Mouse (Mus musculus) liver, embryonic 11.5 days (tissue): ENCODE measurements at regions not wholly inside any gene's neighbourhood (a gene's known extent, or its start where the extent isn't known, plus 50 kb on each side); places are given as distances from the start of the nearest gene placed in this dataset.

Experiments
- ATAC-seq: fragments of 200-750 bp; cut with Nextera tagmentation; replicated peaks from 2 replicates; pipeline ENCODE4 v1.8.0; 2017; ENCODE audit warnings: moderate number of reproducible peaks, mild to moderate bottlenecking, moderate TSS enrichment, moderate library complexity; ENCODE audit not compliant: low FRiP score
- DNase-seq: peaks from one replicate; pipeline ENCODE4 v3.0.0-alpha.2; 2017; ENCODE audit warnings: low spot score
- H3K27ac ChIP-seq: fragments of 300-500 bp; sonication (generic); 2 replicates; pipeline ENCODE4 v1.5.1; 2014; ENCODE audit warnings: mild to moderate bottlenecking, low read depth, low read length, control low read depth
- H3K27me3 ChIP-seq: fragments of 300-500 bp; sonication (generic); replicated peaks from 2 replicates; pipeline ENCODE4 v1.6.1; 2014; ENCODE audit warnings: low read length, mixed read lengths; ENCODE audit not compliant: control insufficient read depth, insufficient read depth
- H3K36me3 ChIP-seq: fragments of 300-500 bp; sonication (generic); 2 replicates; pipeline ENCODE4 v1.6.1; 2014; ENCODE audit warnings: mild to moderate bottlenecking, low read length, moderate library complexity, mixed read lengths; ENCODE audit not compliant: control insufficient read depth, insufficient read depth
- H3K4me1 ChIP-seq: fragments of 300-500 bp; sonication (generic); replicated peaks from 2 replicates; pipeline ENCODE4 v1.6.1; 2014; ENCODE audit warnings: low read length, mixed read lengths; ENCODE audit not compliant: control insufficient read depth, insufficient read depth
- H3K4me2 ChIP-seq: fragments of 300-500 bp; sonication (generic); 2 replicates; pipeline ENCODE4 v1.6.1; 2014; ENCODE audit warnings: mild to moderate bottlenecking, control low read depth, moderate library complexity
- H3K4me3 ChIP-seq: fragments of 300-500 bp; sonication (generic); 2 replicates; pipeline ENCODE4 v1.5.1; 2014; ENCODE audit warnings: low read depth, low read length, control low read depth
- H3K9ac ChIP-seq: fragments of 300-500 bp; sonication (generic); 2 replicates; pipeline ENCODE4 v1.6.1; 2014; ENCODE audit warnings: low read depth, low read length, control low read depth
- H3K9me3 ChIP-seq: fragments of 300-500 bp; sonication (generic); 2 replicates; pipeline ENCODE4 v1.6.1; 2016; ENCODE audit warnings: low read length, inconsistent platforms, mixed read lengths; ENCODE audit not compliant: control insufficient read depth
- WGBS: fragments of 180-500 bp; shearing (Covaris S2); extraction: QIAGEN DNeasy Blood & Tissue Kit; methylation state at CpG from one replicate; pipeline ENCODE4 v1.1.7; 2014; 5-methylcytosine and 5-hydroxymethylcytosine counted together

DNA sequence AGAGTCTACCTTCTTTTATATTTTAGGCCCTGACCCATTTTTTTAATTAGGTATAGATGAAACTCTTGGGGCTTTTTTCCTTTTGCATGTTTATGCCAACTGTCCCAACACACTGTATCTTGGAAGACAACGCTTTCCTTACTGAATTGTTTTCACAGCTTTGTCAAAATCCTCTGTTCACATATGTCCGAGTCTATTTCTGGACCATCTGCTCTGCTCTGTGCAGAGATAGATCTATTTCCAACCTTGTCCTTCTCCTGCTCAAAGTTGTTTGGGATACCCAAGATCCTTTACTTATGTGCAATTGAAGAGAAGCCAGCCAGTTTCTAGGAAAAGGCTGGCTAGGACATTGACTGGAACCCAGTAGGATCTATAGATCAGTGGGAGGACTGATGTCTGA is 403.6 kb upstream of the Zdhhc25 start:
- WGBS = 83% methylated on average over 2 of the region's 2 CpGs
- Histone ChIP-seq H3K27ac (no peak overlapping the region), H3K9me3 (no peaks in the 10 kb centered on the region; the same call in 1 of the 2 replicates), H3K27me3 (no peaks in the 10 kb centered on the region), H3K4me1 (no peaks in the 10 kb centered on the region), H3K4me3 (no peak overlapping the region), H3K36me3 (no peaks in the 10 kb centered on the region), H3K9ac (no peak overlapping the region), H3K4me2 (no peak overlapping the region)
- DNase-seq = no peak
- ATAC-seq = no peak

DNA sequence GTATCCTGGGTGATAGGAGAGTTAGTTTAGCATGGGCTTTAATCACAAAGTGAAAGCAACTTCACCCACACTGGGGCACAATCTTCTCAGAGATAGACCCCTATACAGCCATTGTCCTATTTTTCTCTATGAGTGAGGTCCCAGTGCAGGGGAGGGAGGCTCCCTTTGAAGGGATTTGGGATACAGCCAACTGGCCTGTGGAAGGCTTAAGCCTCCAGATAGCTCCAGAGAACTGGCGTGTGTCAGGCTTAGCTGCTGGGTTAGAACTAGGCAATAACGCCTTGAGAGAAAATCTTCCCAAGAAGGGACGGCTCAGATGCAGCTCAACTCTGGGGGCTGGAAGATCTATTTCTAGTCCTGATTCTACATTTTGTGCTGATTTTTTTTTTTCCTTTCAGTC is 397.4 kb upstream of the Zdhhc25 start:
- ATAC-seq = no peak
- H3K36me3 ChIP-seq = no peaks in the 10 kb centered on the region
- no peak overlapping the region for H3K4me3 ChIP-seq
- DNase-seq = no peak
- no peaks in the 10 kb centered on the region for H3K27me3 ChIP-seq
- H3K27ac ChIP-seq = no peak overlapping the region
- 76% methylated on average over 3 of the region's 3 CpGs for WGBS
- H3K4me2 ChIP-seq = no peak overlapping the region
- no peaks in the 10 kb centered on the region; the same call in 1 of the 2 replicates for H3K9me3 ChIP-seq
- H3K9ac ChIP-seq = no peak overlapping the region
- no peaks in the 10 kb centered on the region for H3K4me1 ChIP-seq

GRCm38 (mm10) chr15:88213356-88213755 is 386.7 kb upstream of the Zdhhc25 start:
- Histone ChIP-seq H3K9ac (no peak overlapping the region), H3K27ac (no peak overlapping the region), H3K4me1 (no peaks in the 10 kb centered on the region), H3K9me3 (no peaks in the 10 kb centered on the region), H3K4me2 (no peak overlapping the region), H3K36me3 (no peaks in the 10 kb centered on the region), H3K4me3 (no peak overlapping the region), H3K27me3 (no peaks in the 10 kb centered on the region)
- ATAC-seq (no peak), DNase-seq (no peak)
- WGBS = 46% methylated on average over 3 of the region's 3 CpGs

DNA sequence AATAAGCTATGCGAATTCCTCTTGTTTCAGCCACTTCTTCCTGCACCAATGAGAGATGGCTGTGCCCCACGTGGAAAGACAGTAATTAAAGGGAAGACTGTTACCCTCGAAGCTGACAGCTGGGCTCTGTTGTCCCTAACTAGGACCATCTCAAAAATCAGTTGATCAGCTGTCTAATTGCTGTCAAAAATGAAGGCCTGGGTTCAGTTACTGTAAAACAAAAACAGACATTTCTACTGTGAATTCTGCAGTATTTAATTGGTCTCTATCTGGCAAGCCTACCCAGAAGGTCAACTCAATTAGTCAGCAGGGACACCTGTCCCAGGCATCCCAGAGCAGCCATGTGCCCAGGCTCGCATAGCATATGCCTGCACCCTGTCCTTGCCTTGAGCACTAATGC is 385.8 kb upstream of the Zdhhc25 start:
- Histone ChIP-seq H3K36me3 (no peaks in the 10 kb centered on the region), H3K4me1 (no peaks in the 10 kb centered on the region), H3K9me3 (no peaks in the 10 kb centered on the region), H3K9ac (no peak overlapping the region), H3K27me3 (no peaks in the 10 kb centered on the region), H3K4me3 (no peak overlapping the region), H3K27ac (no peak overlapping the region), H3K4me2 (no peak overlapping the region)
- 51% methylated on average over 4 of the region's 4 CpGs for WGBS
- ATAC-seq (no peak), DNase-seq (no peak)

DNA sequence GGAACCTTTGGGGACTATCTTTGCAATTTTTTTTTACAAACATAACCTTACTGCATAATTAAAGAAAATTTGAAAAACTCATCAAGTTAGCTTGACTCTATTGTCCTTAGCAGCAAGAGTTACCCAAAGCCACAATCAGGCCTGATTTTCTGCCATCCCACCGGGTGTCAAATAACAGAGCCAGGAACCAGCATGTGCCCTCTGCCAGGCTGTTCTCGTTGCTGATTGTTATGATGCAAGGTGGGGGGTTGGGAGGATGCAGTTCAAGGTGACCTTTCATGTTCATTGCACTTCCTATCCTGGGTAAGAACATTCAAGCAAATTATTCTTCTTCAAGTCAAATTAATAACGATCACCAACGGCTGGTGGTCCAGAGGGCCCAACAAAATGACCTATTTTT is 370.6 kb upstream of the Zdhhc25 start:
- Histone ChIP-seq H3K4me3 (no peak overlapping the region), H3K9me3 (no peaks in the 10 kb centered on the region), H3K27ac (no peak overlapping the region), H3K36me3 (no peaks in the 10 kb centered on the region), H3K27me3 (no peaks in the 10 kb centered on the region), H3K4me2 (no peak overlapping the region), H3K4me1 (no peaks in the 10 kb centered on the region), H3K9ac (no peak overlapping the region)
- 70% methylated on average over 4 of the region's 4 CpGs for WGBS
- DNase-seq (no peak), ATAC-seq (no peak)

- Histone ChIP-seq H3K9me3 (no peaks in the 10 kb centered on the region), H3K4me3 (no peak overlapping the region), H3K4me1 (no peaks in the 10 kb centered on the region), H3K4me2 (no peak overlapping the region), H3K36me3 (no peaks in the 10 kb centered on the region), H3K27me3 (no peaks in the 10 kb centered on the region), H3K27ac (no peak overlapping the region), H3K9ac (no peak overlapping the region)
- WGBS = 85% methylated on average over 13 of the region's 13 CpGs
- no peak for DNase-seq
- no peak for ATAC-seq
Observed at GRCm38 (mm10) chr15:88244606-88245005, 355.5 kb upstream of the Zdhhc25 start.

GRCm38 (mm10) chr15:88245496-88246246 is 354.4 kb upstream of the Zdhhc25 start:
- Histone ChIP-seq H3K4me2 (no peak overlapping the region), H3K4me1 (no peaks in the 10 kb centered on the region), H3K27me3 (no peaks in the 10 kb centered on the region), H3K4me3 (no peak overlapping the region), H3K27ac (no peak overlapping the region), H3K9me3 (no peaks in the 10 kb centered on the region), H3K36me3 (no peaks in the 10 kb centered on the region), H3K9ac (no peak overlapping the region)
- no peak for DNase-seq
- no peak for ATAC-seq
- 62% methylated on average over 22 of the region's 22 CpGs for WGBS

GRCm38 (mm10) chr15:88247974-88248625 is 352.0 kb upstream of the Zdhhc25 start:
- ATAC-seq (0 out of 2 replicates have a peak, but pooled peaks have one; percentile 15), DNase-seq (peak; percentile 62)
- no peak overlapping the region for H3K4me2 ChIP-seq
- H3K36me3 ChIP-seq = no peaks in the 10 kb centered on the region
- 30% methylated on average over 14 of the region's 14 CpGs for WGBS
- H3K27me3 ChIP-seq = no peaks in the 10 kb centered on the region
- no peak overlapping the region for H3K9ac ChIP-seq
- H3K4me3 ChIP-seq = no peak overlapping the region
- H3K9me3 ChIP-seq = no peaks in the 10 kb centered on the region
- no peaks in the 10 kb centered on the region for H3K4me1 ChIP-seq
- H3K27ac ChIP-seq = no peak overlapping the region

DNA sequence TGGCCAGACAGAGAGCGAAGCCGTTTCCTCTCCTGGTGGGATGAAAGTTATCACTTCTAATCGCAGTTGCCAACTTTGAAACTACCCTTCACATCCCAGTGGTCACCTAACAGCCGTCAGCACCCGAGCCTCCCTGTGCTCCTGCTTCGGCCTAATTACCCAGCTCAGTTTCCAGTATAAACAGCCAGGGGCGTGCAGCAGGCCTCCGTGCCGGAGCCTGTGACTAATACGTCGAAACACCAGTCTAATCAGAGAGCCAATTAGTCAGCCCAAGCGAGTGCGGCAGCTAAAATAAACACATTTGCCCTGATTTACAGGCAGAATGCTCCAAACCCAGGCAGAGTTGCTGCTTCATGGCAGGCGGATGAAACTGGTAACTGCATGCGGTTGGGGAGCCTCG is 312.1 kb upstream of the Zdhhc25 start:
- Histone ChIP-seq H3K9me3 (no peaks in the 10 kb centered on the region), H3K4me1 (no peaks in the 10 kb centered on the region), H3K4me2 (no peak overlapping the region), H3K9ac (no peak overlapping the region), H3K27ac (no peak overlapping the region), H3K36me3 (no peaks in the 10 kb centered on the region), H3K4me3 (no peak overlapping the region), H3K27me3 (no peaks in the 10 kb centered on the region)
- 52% methylated on average over 16 of the region's 16 CpGs for WGBS
- no peak for DNase-seq
- no peak for ATAC-seq
